Mouse (Mus musculus): ENCODE data around the gene Tmem37. TPM values are rescaled to one million over a fixed set of nuclear protein-coding genes. Genes with fewer than 3 reads are reported as not detected.

Gene Tmem37
- total RNA-seq, 2 experiments from 2014 or later: 17.5 to 18.5 TPM

GRCm38 (mm10) chr1:120020322-120020897 lies 53.5 kb downstream of the Tmem37 start:
- DNase-seq (ENCODE audit: low spot score in 2 of 2): no peak

GRCm38 (mm10) chr1:120019428-120019827 lies 54.4 kb downstream of the Tmem37 start:
- no peak for DNase-seq (ENCODE audit: low spot score in 2 of 2)

- DNase-seq (ENCODE audit: low spot score in 2 of 2): no peak
These were observed 55.0 kb downstream of the Tmem37 start for GRCm38 (mm10) chr1:120018900-120019299.

Other genes starting within 250 kb of the Tmem37 start
- gene Ptpn4, start 236.5 kb downstream of the Tmem37 start, total RNA-seq (2021): 10 to 100 TPM; 30.2 to 31.7 TPM
- gene Tmem177, start 160.9 kb downstream of the Tmem37 start, total RNA-seq (2021): 10 to 100 TPM in 1 of 2 experiments, 1 to 10 TPM in 1; 9.7 to 10.1 TPM
- gene Cfap221, start 76.8 kb downstream of the Tmem37 start, total RNA-seq (2021): under 1 TPM; 0.56 to 0.62 TPM
- gene Sctr, start 67.2 kb downstream of the Tmem37 start, total RNA-seq (2021): 10 to 100 TPM; 15.5 to 19.7 TPM
- gene Dbi, start 47.0 kb upstream of the Tmem37 start, total RNA-seq (2021): 100 to 1,000 TPM; 429 to 512 TPM
- 10 to 100 TPM; 12.5 to 14.2 TPM for gene 3110009E18Rik, start 47.1 kb upstream of the Tmem37 start, total RNA-seq (2021)
- 10 to 100 TPM; 31.0 to 35.7 TPM for gene Steap3, start 198.6 kb upstream of the Tmem37 start, total RNA-seq (2021)

All from adrenal gland, postnatal 4 days (tissue).